Mouse (Mus musculus) cerebellum, adult 2 months (tissue): ENCODE data around the gene Grik5. TPM values are rescaled to one million over a fixed set of nuclear protein-coding genes. Genes with fewer than 3 reads are reported as not detected.
A peak's percentile ranks its signal among the peaks of the same experiment; 100 is the strongest.

Experiments used
- DNase-seq, 2 experiments: peaks; one replicate each; pipeline ENCODE4 v3.0.0; 2021
- H3K27ac ChIP-seq: fragments of 200-500 bp; 2 replicates; pipeline ENCODE4 v1.5.1; 2012; ENCODE audit warnings: low read length, control low read depth, inconsistent platforms; ENCODE audit not compliant: insufficient read depth
- H3K27me3 ChIP-seq: fragments of 200-500 bp; 2 replicates; pipeline ENCODE4 v1.6.1; 2012; ENCODE audit warnings: inconsistent platforms, mild to moderate bottlenecking, low read length, moderate library complexity; ENCODE audit not compliant: control insufficient read depth, insufficient read depth
- H3K4me1 ChIP-seq: fragments of 200-500 bp; 2 replicates; pipeline ENCODE4 v1.6.1; 2011; ENCODE audit warnings: low read length; ENCODE audit not compliant: control insufficient read depth, insufficient read depth
- H3K4me3 ChIP-seq: fragments of 200-500 bp; replicated peaks from 2 replicates; pipeline ENCODE3; 2011; ENCODE audit warnings: mild to moderate bottlenecking, low read depth, low read length, control low read depth; ENCODE audit not compliant: insufficient read depth
- CTCF ChIP-seq: fragments of 200-500 bp; IDR thresholded peaks from 2 replicates; pipeline ENCODE4 v1.5.1; 2011; ENCODE audit warnings: low read depth, mild to moderate bottlenecking, control low read depth, low read length, moderate library complexity, borderline replicate concordance; ENCODE audit not compliant: insufficient read depth
- POLR2A ChIP-seq: fragments of 200-500 bp; IDR thresholded peaks from 2 replicates; pipeline ENCODE4 v1.6.1; 2011; ENCODE audit warnings: low read length, control low read depth, borderline replicate concordance; ENCODE audit not compliant: insufficient read depth
- WGBS: fragments of 180-500 bp; shearing (Covaris S2); methylation state at CpG from one replicate; pipeline ENCODE4 v1.1.7; 2018; 5-methylcytosine and 5-hydroxymethylcytosine counted together
- polyA plus RNA-seq: library from polyadenylated mRNA; depleted of rRNA; stranded (reverse); fragments of >200 nt; gene quantifications from 2 replicates; pipeline ENCODE4 v1.2.3, GENCODE M21; 2012

The Grik5 gene
- polyA plus RNA-seq, 1 experiment: 74.6 TPM

GRCm38 (mm10) chr7:24973208-24973607, 98.9 kb downstream of the Grik5 start:
- Histone ChIP-seq H3K27me3 (no peaks in the 10 kb centered on the region), H3K4me3 (no peak overlapping the region), H3K4me1 (peaks cover 28% of the 10 kb centered on the region), H3K27ac (no peak overlapping the region)
- WGBS: 84% methylated on average over 4 of the region's 4 CpGs
- TF ChIP-seq CTCF (no peak), POLR2A (no peak)
- DNase-seq: no peak

DNA sequence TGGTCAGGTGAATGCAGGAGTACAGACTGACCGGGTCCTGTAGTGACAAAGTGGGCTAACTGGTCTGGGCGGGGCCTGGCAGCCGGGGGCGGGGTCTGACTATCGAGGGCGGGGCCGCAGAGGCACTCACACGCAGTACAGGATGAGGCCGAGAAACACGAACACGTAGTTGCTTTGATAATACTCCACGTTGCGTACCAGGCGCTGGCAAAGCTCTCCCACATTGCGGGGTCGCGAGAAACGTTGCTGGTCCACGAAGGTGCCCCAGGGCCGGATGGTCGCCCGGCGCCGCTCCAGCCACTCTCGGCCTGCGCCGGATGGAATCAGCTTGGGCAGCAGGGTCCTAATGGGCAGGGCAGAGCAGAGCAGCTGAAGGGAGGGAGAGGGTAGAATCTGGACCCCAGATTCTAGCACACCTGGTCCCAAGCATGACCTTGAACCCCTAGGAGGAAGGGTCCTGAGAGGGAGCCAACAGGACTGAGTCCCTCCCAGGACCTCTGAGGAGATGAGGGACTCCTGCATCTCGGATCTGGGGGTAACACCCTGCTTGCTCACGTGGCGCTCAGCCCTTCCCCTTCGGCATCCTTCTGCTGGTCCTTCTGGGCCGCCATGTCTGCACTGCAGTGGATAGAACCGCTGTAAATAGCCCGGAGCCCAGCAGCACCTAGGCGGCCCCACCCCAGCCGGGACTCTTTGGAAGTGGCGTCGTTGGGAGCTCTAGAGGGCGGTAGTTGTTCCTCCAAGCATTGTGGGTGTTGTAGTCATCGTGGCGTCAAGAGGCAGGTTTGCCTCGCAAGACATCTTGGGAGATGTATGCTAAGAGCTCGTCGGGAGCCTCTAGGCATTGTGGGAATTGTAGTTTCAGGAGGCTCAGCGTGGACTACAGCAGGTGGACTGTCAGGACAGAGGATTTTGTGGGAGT, 99.9 kb downstream of the Grik5 start, which contains the start of gene Rabac1:
Gene Rabac1 (minus strand): TSS at position 783 of the 922 bp plus-strand sequence.
- H3K4me3 ChIP-seq: peak within 1 kb of the TSS; percentile 84
- H3K4me1 ChIP-seq: peaks cover 37% of the 10 kb centered on the region
- TF ChIP-seq CTCF (peak; percentile 17; the same call in 1 of the 2 replicates), POLR2A (peak; percentile 92)
- H3K27me3 ChIP-seq: no peaks in the 10 kb centered on the region
- under 1% methylated on average over 45 of the region's 45 CpGs for WGBS
- peak within 1 kb of the TSS; percentile 78 for H3K27ac ChIP-seq
- peak; percentile 91 to 97 for DNase-seq

- TF ChIP-seq CTCF (peak; percentile 67; the same call in 1 of the 2 replicates), POLR2A (peak; percentile 60; the same call in 1 of the 2 replicates)
- Histone ChIP-seq H3K4me1 (peaks cover 41% of the 10 kb centered on the region), H3K27me3 (no peaks in the 10 kb centered on the region), H3K27ac (peak overlapping the region; percentile 78), H3K4me3 (peak overlapping the region; percentile 84)
- DNase-seq: peak; percentile 64 to 66
- WGBS: 2% methylated on average over 19 of the region's 19 CpGs
Measured at GRCm38 (mm10) chr7:24971261-24971971, 100.7 kb downstream of the Grik5 start.

DNA sequence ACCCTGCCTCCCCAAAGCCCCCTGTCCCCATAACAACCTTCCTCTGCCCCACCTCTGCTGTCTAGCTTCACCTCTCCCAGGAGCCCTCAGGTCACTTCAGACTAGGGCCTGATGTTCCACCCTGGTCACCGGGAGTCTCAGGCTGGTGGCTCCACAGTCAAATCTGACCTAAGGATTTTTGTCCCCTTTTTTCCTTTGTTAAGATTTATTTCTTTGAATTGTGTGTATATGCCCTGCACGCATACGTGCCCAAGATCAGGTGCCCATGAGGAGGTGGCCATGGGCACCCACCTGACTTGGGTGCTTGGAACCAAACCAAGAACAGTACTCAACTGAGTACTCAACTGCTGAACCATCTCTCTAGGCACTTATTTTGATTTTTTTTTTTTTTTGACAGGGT, 101.8 kb downstream of the Grik5 start:
- Histone ChIP-seq H3K27me3 (no peaks in the 10 kb centered on the region), H3K27ac (peak overlapping the region; percentile 89), H3K4me1 (peaks cover 41% of the 10 kb centered on the region), H3K4me3 (no peak overlapping the region)
- TF ChIP-seq CTCF: no peak
- TF ChIP-seq POLR2A: no peak
- DNase-seq: no peak
- WGBS: 69% methylated on average over 3 of the region's 3 CpGs

- peaks cover 39% of the 10 kb centered on the region for H3K4me1 ChIP-seq
- 9% methylated on average over 12 of the region's 12 CpGs for WGBS
- peak overlapping the region; percentile 89 for H3K27ac ChIP-seq
- H3K4me3 ChIP-seq: peak overlapping the region; percentile 2
- DNase-seq: peak; percentile 88 to 92
- H3K27me3 ChIP-seq: no peaks in the 10 kb centered on the region
- TF ChIP-seq CTCF (no peak), POLR2A (0 out of 2 replicates have a peak, but pooled peaks have one; percentile 32)
Measured at GRCm38 (mm10) chr7:24969805-24970204, 102.3 kb downstream of the Grik5 start.

DNA sequence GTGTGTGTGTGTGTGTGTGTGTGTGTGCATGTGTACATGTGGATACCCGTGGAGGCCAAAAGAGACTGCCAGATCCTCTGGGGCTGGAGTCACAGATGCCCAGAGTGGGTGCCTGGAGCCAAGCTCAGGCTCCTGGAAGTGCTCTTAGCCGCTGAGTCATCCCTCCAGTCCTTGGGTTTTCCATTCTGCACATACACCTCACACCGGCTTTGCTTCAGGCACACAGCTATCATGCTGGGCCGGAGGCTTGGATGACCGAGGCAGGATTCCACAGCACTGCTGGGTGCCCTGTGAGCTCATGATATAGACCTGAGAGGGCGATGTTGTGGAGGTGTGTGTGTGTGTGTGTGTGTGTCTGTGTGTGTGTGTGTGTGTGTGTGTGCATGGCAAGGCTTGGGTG, 103.7 kb downstream of the Grik5 start:
- Histone ChIP-seq H3K27ac (peak overlapping the region; percentile 92), H3K4me1 (peaks cover 39% of the 10 kb centered on the region), H3K4me3 (no peak overlapping the region), H3K27me3 (no peaks in the 10 kb centered on the region)
- WGBS: 11% methylated on average over 6 of the region's 6 CpGs
- peak; percentile 52 to 74 for DNase-seq
- TF ChIP-seq POLR2A (peak; percentile 26; the same call in 1 of the 2 replicates), CTCF (no peak)

- peaks cover 39% of the 10 kb centered on the region for H3K4me1 ChIP-seq
- 88% methylated on average over 8 of the region's 8 CpGs for WGBS
- peak overlapping the region; percentile 92 for H3K27ac ChIP-seq
- no peak for DNase-seq
- H3K4me3 ChIP-seq: no peak overlapping the region
- TF ChIP-seq CTCF: no peak
- no peak for TF ChIP-seq POLR2A
- H3K27me3 ChIP-seq: no peaks in the 10 kb centered on the region
Measured at GRCm38 (mm10) chr7:24967966-24968365, 104.2 kb downstream of the Grik5 start.
